Mouse (Mus musculus): Measurements from ENCODE around the gene Mtus2. TPM values are rescaled to one million over a fixed set of nuclear protein-coding genes. Genes with fewer than 3 reads are reported as not detected.
"Not testable (repeated sequence)": the region's sequence is repeated elsewhere in the genome, so short reads cannot be mapped to it uniquely, and the experiment has no call there.

Gene Mtus2
- polyA plus RNA-seq, 1 experiment from 2014 or later = 8.1 TPM

DNA sequence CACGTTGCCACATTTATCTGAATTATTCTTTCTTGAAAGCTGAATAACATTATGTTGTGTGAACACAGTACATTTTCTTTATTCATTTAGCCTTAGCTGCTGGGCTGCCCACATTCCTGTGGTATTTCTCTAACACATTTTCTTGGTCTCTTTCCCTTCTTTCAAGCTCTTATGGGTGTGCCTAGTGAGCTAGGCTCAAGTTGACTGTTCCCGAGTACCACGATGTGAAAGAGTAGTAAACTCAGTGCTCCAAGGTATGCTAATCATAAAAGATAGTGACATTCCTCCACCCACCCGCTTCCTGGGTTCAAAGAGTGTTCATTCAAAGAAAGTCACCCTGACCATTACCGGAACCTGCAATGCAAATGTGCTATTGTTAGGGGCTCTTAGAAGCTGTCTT lies 3.9 kb upstream of the Mtus2 start:
- not testable (repeated sequence) for H3K4me2 ChIP-seq (ENCODE audit: low read depth, low read length, severe bottlenecking); ATAC-seq (replicated peaks; ENCODE audit: low FRiP score); H3K9me3 ChIP-seq (ENCODE audit: control insufficient read depth, low read length); H3K27ac ChIP-seq (ENCODE audit: low read depth, low read length); H3K4me3 ChIP-seq (ENCODE audit: low read depth, low read length); H3K9ac ChIP-seq (ENCODE audit: low read length); H3K4me1 ChIP-seq (replicated peaks; ENCODE audit: control insufficient read depth, insufficient read depth, low read length); DNase-seq (ENCODE audit: low spot score); H3K36me3 ChIP-seq (ENCODE audit: control insufficient read depth, insufficient read depth, low read length)
- WGBS = 90% methylated on average over 5 of the region's 5 CpGs
- peaks cover 20% of the 10 kb centered on the region for H3K27me3 ChIP-seq (ENCODE audit: control insufficient read depth, insufficient read depth, low read length)

DNA sequence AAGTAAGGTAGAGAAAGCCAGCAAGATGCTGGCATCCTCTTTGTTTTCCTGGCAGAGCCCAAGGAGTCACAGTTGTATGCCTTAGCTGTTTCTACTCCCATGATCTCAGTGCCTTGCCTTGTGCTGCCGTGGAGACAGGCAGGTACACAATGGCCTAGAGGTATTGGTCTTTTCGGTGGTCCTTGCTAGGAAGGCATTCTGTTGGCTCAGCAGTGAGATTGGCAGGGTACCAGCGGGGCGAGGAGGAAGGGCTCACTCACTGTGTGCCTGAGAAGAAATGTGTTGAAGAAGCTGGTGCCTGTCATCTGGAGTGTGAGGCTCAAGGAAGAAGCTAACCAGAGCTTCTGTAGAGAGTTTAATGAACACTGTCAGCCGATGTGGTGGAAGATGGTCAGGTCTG lies 1.4 kb upstream of the Mtus2 start:
- no peak for DNase-seq (ENCODE audit: low spot score)
- H3K4me2 ChIP-seq (ENCODE audit: low read depth, low read length, severe bottlenecking) = no peak overlapping the region
- no peak for ATAC-seq (replicated peaks; ENCODE audit: low FRiP score)

DNA sequence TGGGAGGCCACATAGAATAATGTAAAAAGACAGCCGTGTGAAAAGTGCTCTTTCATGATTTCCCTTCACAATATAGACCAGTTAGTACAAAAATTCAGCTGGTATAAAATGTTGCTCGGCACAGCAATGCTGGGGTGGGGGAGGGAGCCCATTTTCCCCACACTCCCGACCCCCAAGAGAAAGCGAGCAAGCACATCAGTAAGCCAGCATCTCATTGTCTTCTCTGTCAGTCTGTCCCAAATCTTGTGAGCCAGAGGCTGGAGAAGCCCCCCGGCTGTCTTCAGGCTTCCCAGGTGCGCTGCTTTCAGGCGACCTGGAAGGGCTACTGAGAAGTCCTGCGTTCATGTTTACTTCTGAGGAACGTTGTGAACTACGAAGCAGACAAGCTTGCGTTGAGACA lies 699 bp upstream of the Mtus2 start:
- peak overlapping the region; percentile 61; the same call in 1 of the 2 replicates for H3K9ac ChIP-seq (ENCODE audit: low read length)
- DNase-seq (ENCODE audit: low spot score) (no peak), ATAC-seq (replicated peaks; ENCODE audit: low FRiP score) (no peak)
- peaks cover 23% of the 10 kb centered on the region for H3K27me3 ChIP-seq (ENCODE audit: control insufficient read depth, insufficient read depth, low read length)
- no peaks in the 10 kb centered on the region for H3K36me3 ChIP-seq (ENCODE audit: control insufficient read depth, insufficient read depth, low read length)
- peak overlapping the region; percentile 99 for H3K4me2 ChIP-seq (ENCODE audit: low read depth, low read length, severe bottlenecking)
- H3K27ac ChIP-seq (ENCODE audit: low read depth, low read length) = no peak overlapping the region
- WGBS = 2% methylated on average over 11 of the region's 11 CpGs
- peaks cover 4% of the 10 kb centered on the region; the same call in 1 of the 2 replicates for H3K4me1 ChIP-seq (replicated peaks; ENCODE audit: control insufficient read depth, insufficient read depth, low read length)
- no peaks in the 10 kb centered on the region for H3K9me3 ChIP-seq (ENCODE audit: control insufficient read depth, low read length)
- H3K4me3 ChIP-seq (ENCODE audit: low read depth, low read length) = peak overlapping the region; percentile 56; the same call in 1 of the 2 replicates

More for the DNA sequence above, 1.4 kb upstream of the Mtus2 start:
- Histone ChIP-seq H3K9ac (ENCODE audit: low read length) (no peak overlapping the region), H3K4me3 (ENCODE audit: low read depth, low read length) (no peak overlapping the region), H3K36me3 (ENCODE audit: control insufficient read depth, insufficient read depth, low read length) (no peaks in the 10 kb centered on the region), H3K27me3 (ENCODE audit: control insufficient read depth, insufficient read depth, low read length) (peaks cover 23% of the 10 kb centered on the region), H3K4me1 (replicated peaks; ENCODE audit: control insufficient read depth, insufficient read depth, low read length) (peaks cover 4% of the 10 kb centered on the region; the same call in 1 of the 2 replicates), H3K27ac (ENCODE audit: low read depth, low read length) (no peak overlapping the region), H3K9me3 (ENCODE audit: control insufficient read depth, low read length) (no peaks in the 10 kb centered on the region)
- 34% methylated on average over 5 of the region's 5 CpGs for WGBS

DNA sequence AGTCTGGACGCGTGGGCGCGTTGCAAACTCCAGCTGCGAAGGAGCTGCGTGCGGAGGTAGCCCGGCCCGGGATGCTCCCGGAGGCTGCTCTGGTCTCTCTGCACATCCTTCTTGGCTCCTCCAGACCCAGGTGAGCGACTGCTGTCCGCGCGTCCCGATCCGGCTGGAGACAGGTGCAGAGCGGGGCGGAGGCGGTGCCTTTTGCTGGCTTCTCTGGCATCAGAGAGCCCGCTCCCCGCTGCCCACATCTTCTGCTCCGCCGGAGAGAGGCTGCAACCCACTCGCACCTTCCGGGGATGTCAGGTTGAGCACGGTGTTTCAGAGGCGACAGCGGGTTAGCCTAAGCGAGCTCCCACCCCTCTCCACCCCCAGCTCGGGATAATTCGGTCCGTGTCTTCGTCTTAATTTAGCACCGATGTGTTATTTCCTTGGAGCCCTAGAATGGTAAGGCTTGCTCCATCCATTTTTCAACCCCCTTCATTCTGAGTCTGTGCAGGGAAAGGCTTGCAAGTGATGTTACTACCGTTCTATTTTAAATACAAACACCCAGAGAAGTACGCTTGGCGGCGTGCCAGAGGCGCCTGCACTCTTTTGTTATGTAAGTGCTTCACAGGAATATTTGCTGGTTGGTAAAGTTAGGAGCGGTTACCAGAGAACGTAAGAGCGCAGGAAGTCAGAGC lies 612 bp downstream of the Mtus2 start:
- H3K4me2 ChIP-seq (ENCODE audit: low read depth, low read length, severe bottlenecking) = peak overlapping the region; percentile 99
- H3K27ac ChIP-seq (ENCODE audit: low read depth, low read length) = no peak overlapping the region
- no peaks in the 10 kb centered on the region for H3K36me3 ChIP-seq (ENCODE audit: control insufficient read depth, insufficient read depth, low read length)
- H3K9me3 ChIP-seq (ENCODE audit: control insufficient read depth, low read length) = no peaks in the 10 kb centered on the region
- H3K4me3 ChIP-seq (ENCODE audit: low read depth, low read length) = peak overlapping the region; percentile 56
- peaks cover 4% of the 10 kb centered on the region; the same call in 1 of the 2 replicates for H3K4me1 ChIP-seq (replicated peaks; ENCODE audit: control insufficient read depth, insufficient read depth, low read length)
- ATAC-seq (replicated peaks; ENCODE audit: low FRiP score) (no peak; the same call in 1 of the 2 replicates), DNase-seq (ENCODE audit: low spot score) (peak; percentile 63)
- WGBS = under 1% methylated on average over 42 of the region's 42 CpGs
- H3K9ac ChIP-seq (ENCODE audit: low read length) = peak overlapping the region; percentile 61
- peaks cover 23% of the 10 kb centered on the region for H3K27me3 ChIP-seq (ENCODE audit: control insufficient read depth, insufficient read depth, low read length)

DNA sequence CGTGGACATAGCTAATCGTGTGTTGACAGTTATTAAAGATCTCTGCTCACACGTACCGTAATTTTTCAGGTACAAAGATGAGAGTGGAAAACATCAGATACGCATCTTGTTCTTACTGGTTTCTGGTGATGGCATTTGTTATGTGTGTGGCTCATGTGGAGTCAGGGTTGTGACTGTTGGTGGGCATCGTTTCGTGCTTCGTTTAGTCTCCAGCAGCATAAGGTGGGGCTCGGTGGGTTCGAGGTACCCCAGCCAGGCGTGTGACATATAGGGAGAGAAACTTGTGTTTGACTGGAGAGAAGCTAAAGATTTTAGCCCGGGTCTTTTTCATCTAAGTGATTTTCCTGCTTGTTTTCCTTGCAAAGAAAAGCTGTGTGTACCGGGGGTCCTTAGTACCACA lies 1.4 kb downstream of the Mtus2 start:
- WGBS = 48% methylated on average over 13 of the region's 13 CpGs
- H3K4me3 ChIP-seq (ENCODE audit: low read depth, low read length) = no peak overlapping the region; the same call in 1 of the 2 replicates
- H3K4me1 ChIP-seq (replicated peaks; ENCODE audit: control insufficient read depth, insufficient read depth, low read length) = peaks cover 4% of the 10 kb centered on the region; the same call in 1 of the 2 replicates

DNA sequence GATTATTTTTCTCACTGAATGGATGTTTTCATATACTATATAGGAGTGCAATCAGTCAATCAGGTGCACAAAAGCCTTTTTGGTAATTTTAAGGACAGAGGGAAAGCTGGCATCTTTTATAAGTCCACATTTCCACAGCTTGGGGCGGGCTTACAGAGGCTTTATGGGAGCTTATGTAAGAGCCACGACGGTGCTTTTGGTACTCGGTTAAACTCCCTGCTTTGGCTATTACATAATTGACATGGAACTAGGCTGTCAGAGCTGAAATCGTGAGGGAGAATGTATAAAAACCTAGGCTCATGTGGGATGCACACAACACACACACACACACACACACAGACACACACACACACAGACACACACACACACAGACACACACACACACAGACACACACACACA lies 2.0 kb downstream of the Mtus2 start:
- H3K36me3 ChIP-seq (ENCODE audit: control insufficient read depth, insufficient read depth, low read length) = no peaks in the 10 kb centered on the region
- ATAC-seq (replicated peaks; ENCODE audit: low FRiP score) (no peak), DNase-seq (ENCODE audit: low spot score) (no peak)
- 45% methylated on average over 5 of the region's 5 CpGs for WGBS
- peaks cover 23% of the 10 kb centered on the region for H3K27me3 ChIP-seq (ENCODE audit: control insufficient read depth, insufficient read depth, low read length)
- peaks cover 4% of the 10 kb centered on the region; the same call in 1 of the 2 replicates for H3K4me1 ChIP-seq (replicated peaks; ENCODE audit: control insufficient read depth, insufficient read depth, low read length)
- no peaks in the 10 kb centered on the region for H3K9me3 ChIP-seq (ENCODE audit: control insufficient read depth, low read length)
- no peak overlapping the region for H3K9ac ChIP-seq (ENCODE audit: low read length)
- no peak overlapping the region for H3K4me3 ChIP-seq (ENCODE audit: low read depth, low read length)
- H3K27ac ChIP-seq (ENCODE audit: low read depth, low read length) = no peak overlapping the region
- no peak overlapping the region; the same call in 1 of the 2 replicates for H3K4me2 ChIP-seq (ENCODE audit: low read depth, low read length, severe bottlenecking)

More for the DNA sequence above, 1.4 kb downstream of the Mtus2 start:
- DNase-seq (ENCODE audit: low spot score) (no peak), ATAC-seq (replicated peaks; ENCODE audit: low FRiP score) (no peak)
- H3K9me3 ChIP-seq (ENCODE audit: control insufficient read depth, low read length) = no peaks in the 10 kb centered on the region
- H3K36me3 ChIP-seq (ENCODE audit: control insufficient read depth, insufficient read depth, low read length) = no peaks in the 10 kb centered on the region
- H3K27ac ChIP-seq (ENCODE audit: low read depth, low read length) = no peak overlapping the region
- H3K27me3 ChIP-seq (ENCODE audit: control insufficient read depth, insufficient read depth, low read length) = peaks cover 23% of the 10 kb centered on the region
- H3K9ac ChIP-seq (ENCODE audit: low read length) = no peak overlapping the region
- peak overlapping the region; percentile 2; the same call in 1 of the 2 replicates for H3K4me2 ChIP-seq (ENCODE audit: low read depth, low read length, severe bottlenecking)

DNA sequence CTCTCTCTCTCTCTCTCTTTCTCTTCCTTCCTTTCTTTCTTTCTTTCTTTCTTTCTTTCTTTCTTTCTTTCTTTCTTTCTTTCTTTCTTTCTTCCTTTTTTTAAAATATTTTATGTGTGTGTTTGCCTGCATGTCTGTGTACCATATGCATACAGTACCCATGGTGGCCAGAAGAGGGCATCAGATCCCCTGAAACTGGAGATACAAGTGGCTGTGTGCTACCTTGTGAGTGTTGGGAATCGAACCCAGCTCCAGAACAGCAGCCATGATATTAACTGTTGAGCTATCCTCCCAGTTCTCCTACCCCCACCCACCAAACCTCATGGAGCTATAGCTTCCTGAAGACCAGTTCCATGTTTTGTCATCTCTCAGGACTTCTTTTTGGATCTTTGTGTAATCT lies 3.7 kb downstream of the Mtus2 start:
- 90% methylated on average over 1 of the region's 1 CpGs for WGBS

DNA sequence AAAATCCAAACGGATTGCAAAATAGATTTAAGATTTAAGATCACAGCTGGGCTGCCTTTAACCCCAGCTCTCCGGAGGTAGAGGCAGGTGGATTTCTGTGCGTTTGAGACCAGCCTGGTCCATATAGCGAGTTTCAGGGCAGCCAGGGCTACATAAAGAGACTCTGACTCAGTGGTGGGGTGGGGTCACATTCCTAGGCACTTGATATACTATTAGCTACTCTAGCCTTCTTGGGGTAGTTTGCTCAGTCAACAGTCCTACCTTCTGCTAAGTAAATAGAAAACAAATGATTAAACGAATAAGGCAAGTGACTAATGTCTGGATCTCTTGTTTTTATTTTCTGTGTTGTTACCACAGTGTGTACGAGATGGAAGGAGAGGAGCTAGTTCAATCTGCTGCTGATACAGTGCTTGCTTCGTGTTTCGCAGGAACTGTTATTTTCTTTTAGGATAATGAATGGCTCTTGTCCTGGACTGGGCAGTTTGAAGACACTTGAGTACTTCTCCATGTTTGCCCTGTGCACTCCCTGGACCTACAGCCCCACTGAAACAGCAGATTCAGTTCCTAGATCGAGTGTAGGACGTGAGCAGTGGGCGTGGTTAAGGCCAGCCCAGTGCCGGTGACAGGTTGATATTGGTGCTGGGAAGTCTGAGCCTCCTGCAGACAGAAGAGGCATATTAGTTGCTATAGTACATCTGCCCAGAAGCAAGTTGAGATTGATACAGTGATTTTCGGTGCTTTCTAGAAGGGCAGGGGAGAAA lies 6.9 kb downstream of the Mtus2 start:
- Histone ChIP-seq H3K4me2 (ENCODE audit: low read depth, low read length, severe bottlenecking) (no peak overlapping the region), H3K9ac (ENCODE audit: low read length) (no peak overlapping the region), H3K4me1 (replicated peaks; ENCODE audit: control insufficient read depth, insufficient read depth, low read length) (no peaks in the 10 kb centered on the region), H3K9me3 (ENCODE audit: control insufficient read depth, low read length) (no peaks in the 10 kb centered on the region), H3K27ac (ENCODE audit: low read depth, low read length) (no peak overlapping the region), H3K4me3 (ENCODE audit: low read depth, low read length) (no peak overlapping the region), H3K27me3 (ENCODE audit: control insufficient read depth, insufficient read depth, low read length) (no peaks in the 10 kb centered on the region), H3K36me3 (ENCODE audit: control insufficient read depth, insufficient read depth, low read length) (no peaks in the 10 kb centered on the region)
- no peak for DNase-seq (ENCODE audit: low spot score)
- 82% methylated on average over 13 of the region's 13 CpGs for WGBS
- no peak for ATAC-seq (replicated peaks; ENCODE audit: low FRiP score)

More for the DNA sequence above, 3.7 kb downstream of the Mtus2 start:
- Histone ChIP-seq H3K4me3 (ENCODE audit: low read depth, low read length) (no peak overlapping the region), H3K36me3 (ENCODE audit: control insufficient read depth, insufficient read depth, low read length) (no peaks in the 10 kb centered on the region), H3K9me3 (ENCODE audit: control insufficient read depth, low read length) (no peaks in the 10 kb centered on the region), H3K4me1 (replicated peaks; ENCODE audit: control insufficient read depth, insufficient read depth, low read length) (peaks cover 4% of the 10 kb centered on the region; the same call in 1 of the 2 replicates), H3K4me2 (ENCODE audit: low read depth, low read length, severe bottlenecking) (no peak overlapping the region), H3K27me3 (ENCODE audit: control insufficient read depth, insufficient read depth, low read length) (peaks cover 20% of the 10 kb centered on the region), H3K9ac (ENCODE audit: low read length) (no peak overlapping the region), H3K27ac (ENCODE audit: low read depth, low read length) (no peak overlapping the region)
- no peak for ATAC-seq (replicated peaks; ENCODE audit: low FRiP score)
- no peak for DNase-seq (ENCODE audit: low spot score)

Measured in forebrain, embryonic 11.5 days (tissue).